Mouse (Mus musculus): Measurements from ENCODE around the gene Parp3.

Parp3 gene

GRCm38 (mm10) chr9:106421865-106422160 is 54.9 kb downstream of the Parp3 start:
- DNase-seq (ENCODE audit: low read depth): peak; percentile 91

- no peak for DNase-seq (ENCODE audit: low read depth)
Observed at GRCm38 (mm10) chr9:106421033-106421864, 55.5 kb downstream of the Parp3 start.

- no peak for DNase-seq (ENCODE audit: low read depth)
Observed at GRCm38 (mm10) chr9:106420608-106421007, 56.1 kb downstream of the Parp3 start.
